Mouse (Mus musculus): ENCODE measurements around the gene Scd1. TPM values are rescaled to one million over a fixed set of nuclear protein-coding genes. Genes with fewer than 3 reads are reported as not detected.
A peak's percentile ranks its signal among the peaks of the same experiment; 100 is the strongest.

Scd1 gene
- total and polyA plus RNA-seq, 3 experiments = 225 to 314 (median 244) TPM

- Histone ChIP-seq H3K4me3 (replicated peaks in 1 of 3; ENCODE audit: low read depth in 2 of 3, low read length in 2 of 3, poor library complexity in 1 of 3) (no peak overlapping the region), H3K27ac (ENCODE audit: insufficient read depth, low read depth) (no peak overlapping the region), H3K9ac (ENCODE audit: insufficient read depth, low read depth) (no peak overlapping the region), H3K79me2 (replicated peaks; ENCODE audit: control insufficient read depth, extremely low read depth, insufficient read depth, poor library complexity, severe bottlenecking) (no peaks in the 10 kb centered on the region), H3K36me3 (replicated peaks in 1 of 2; ENCODE audit: control insufficient read depth in 1 of 2, insufficient read depth in 1 of 2, low read length in 1 of 2) (peaks cover 0 to 3% of the 10 kb centered on the region in 2 experiments), H3K4me2 (ENCODE audit: insufficient read depth, low read depth, poor library complexity, severe bottlenecking) (no peak overlapping the region), H3K4me1 (ENCODE audit: control insufficient read depth in 1 of 2, insufficient read depth in 2 of 2) (peaks cover 30 to 88% of the 10 kb centered on the region in 2 experiments), H3K27me3 (replicated peaks) (no peaks in the 10 kb centered on the region), H3K9me3 (replicated peaks; ENCODE audit: low read length) (peaks cover 5% of the 10 kb centered on the region)
- no peak for TF ChIP-seq NRF1 (IDR thresholded peaks at IDR 0.05; ENCODE audit: low read depth, low read length)
- no peak for TF ChIP-seq E2F4 (IDR thresholded peaks at IDR 0.05; ENCODE audit: insufficient replicate concordance, low read depth, low read length)
- TF ChIP-seq TCF12 (IDR thresholded peaks at IDR 0.05; ENCODE audit: low read depth, low read length) = no peak
- TF ChIP-seq ZNF384 (IDR thresholded peaks at IDR 0.05; ENCODE audit: low read depth, low read length) = no peak
- no peak for TF ChIP-seq CHD1 (IDR thresholded peaks at IDR 0.05; ENCODE audit: low read depth, low read length)
- in situ Hi-C loops (cut with MboI; ENCODE audit: low pct_ligation_motif_present, low pct_unique_long_range_greater_than_20kb, low sequenced_read_pairs) (no loop called here), dilution Hi-C loops (cut with MboI; ENCODE audit: extremely low pct_ligation_motif_present, extremely low pct_unique_long_range_greater_than_20kb, low sequenced_read_pairs) (no loop called here)
- DNase-seq (ENCODE audit: extremely low read depth) = no peak
Observed at GRCm38 (mm10) chr19:44380065-44380464, 27.6 kb downstream of the Scd1 start.

- no peak overlapping the region for H3K4me2 ChIP-seq (ENCODE audit: insufficient read depth, low read depth, poor library complexity, severe bottlenecking)
- in situ Hi-C loops (cut with MboI; ENCODE audit: low pct_ligation_motif_present, low pct_unique_long_range_greater_than_20kb, low sequenced_read_pairs) = loop anchor here (10.0 kb wide), 1 partner anchor 176 kb away; the partner anchor contains the start of genes Gm20538 and Ndufb8
Observed at GRCm38 (mm10) chr19:44379090-44379489, 28.6 kb downstream of the Scd1 start.

GRCm38 (mm10) chr19:44377629-44378375 lies 29.9 kb downstream of the Scd1 start:
- H3K79me2 ChIP-seq (replicated peaks; ENCODE audit: control insufficient read depth, extremely low read depth, insufficient read depth, poor library complexity, severe bottlenecking) = no peaks in the 10 kb centered on the region
- DNase-seq (ENCODE audit: extremely low read depth) = peak; percentile 60
- dilution Hi-C loops (cut with MboI; ENCODE audit: extremely low pct_ligation_motif_present, extremely low pct_unique_long_range_greater_than_20kb, low sequenced_read_pairs) = no loop called here
- peaks cover 5% of the 10 kb centered on the region for H3K9me3 ChIP-seq (replicated peaks; ENCODE audit: low read length)
- peak overlapping the region; percentile 85 for H3K9ac ChIP-seq (ENCODE audit: insufficient read depth, low read depth)
- peak overlapping the region in 1 of 3 experiments; percentile 16 for H3K4me3 ChIP-seq (replicated peaks in 1 of 3; ENCODE audit: low read depth in 2 of 3, low read length in 2 of 3, poor library complexity in 1 of 3)
- H3K4me1 ChIP-seq (ENCODE audit: control insufficient read depth in 1 of 2, insufficient read depth in 2 of 2) = peaks cover 29 to 85% of the 10 kb centered on the region in 2 experiments
- peaks cover 0 to 3% of the 10 kb centered on the region in 2 experiments for H3K36me3 ChIP-seq (replicated peaks in 1 of 2; ENCODE audit: control insufficient read depth in 1 of 2, insufficient read depth in 1 of 2, low read length in 1 of 2)
- no peaks in the 10 kb centered on the region for H3K27me3 ChIP-seq (replicated peaks)
- H3K4me2 ChIP-seq (ENCODE audit: insufficient read depth, low read depth, poor library complexity, severe bottlenecking) = peak overlapping the region; percentile 67
- peak overlapping the region; percentile 99 for H3K27ac ChIP-seq (ENCODE audit: insufficient read depth, low read depth)
- in situ Hi-C loops (cut with MboI; ENCODE audit: low pct_ligation_motif_present, low pct_unique_long_range_greater_than_20kb, low sequenced_read_pairs) = loop anchor here (10.0 kb wide), 1 partner anchor 177 kb away; the partner anchor contains the start of genes Gm20538 and Ndufb8
- TF ChIP-seq IRF4 (IDR thresholded peaks at IDR 0.05; ENCODE audit: low read depth, low read length) (no peak), CTCF (conservative IDR thresholded peaks at IDR 0.05 in 1 of 2, IDR thresholded peaks at IDR 0.05 in 1 of 2; ENCODE audit: low read depth in 2 of 2, low read length in 2 of 2) (no peak), UBTF (IDR thresholded peaks at IDR 0.05; ENCODE audit: low read depth, low read length) (no peak), CHD2 (IDR thresholded peaks at IDR 0.05; ENCODE audit: low read length) (peak; percentile 25; the same call in 1 of the 2 replicates), SIN3A (IDR thresholded peaks at IDR 0.05; ENCODE audit: low read length) (peak; percentile 12; the same call in 1 of the 2 replicates), POLR2A (IDR thresholded peaks at IDR 0.05; ENCODE audit: low read depth, low read length) (peak; percentile 63; the same call in 1 of the 2 replicates), ETS1 (conservative IDR thresholded peaks at IDR 0.05; ENCODE audit: low read depth, low read length) (no peak), TCF12 (IDR thresholded peaks at IDR 0.05; ENCODE audit: low read depth, low read length) (peak; percentile 76; the same call in 1 of the 2 replicates), CHD1 (IDR thresholded peaks at IDR 0.05; ENCODE audit: low read depth, low read length) (peak; percentile 18), MXI1 (IDR thresholded peaks at IDR 0.05; ENCODE audit: low read depth, low read length) (no peak), MAX (IDR thresholded peaks at IDR 0.05; ENCODE audit: low read length) (no peak), ZMIZ1 (IDR thresholded peaks at IDR 0.05; ENCODE audit: low read depth, low read length) (no peak), E2F4 (IDR thresholded peaks at IDR 0.05; ENCODE audit: insufficient replicate concordance, low read depth, low read length) (no peak), SMC3 (IDR thresholded peaks at IDR 0.05; ENCODE audit: low read depth, low read length) (0 out of 2 replicates have a peak, but pooled peaks have one; percentile 3), HCFC1 (IDR thresholded peaks at IDR 0.05; ENCODE audit: low read depth, low read length) (no peak; the same call in 1 of the 2 replicates), POLR2AphosphoS2 (IDR thresholded peaks at IDR 0.05; ENCODE audit: low read depth, low read length) (no peak), RCOR1 (conservative IDR thresholded peaks at IDR 0.05; ENCODE audit: low read depth, low read length) (no peak), USF1 (IDR thresholded peaks at IDR 0.05; ENCODE audit: low read depth, low read length) (no peak), ZNF384 (IDR thresholded peaks at IDR 0.05; ENCODE audit: low read depth, low read length) (no peak; the same call in none of the 2 replicates), TBP (conservative IDR thresholded peaks at IDR 0.05; ENCODE audit: low read depth, low read length) (no peak)

More at GRCm38 (mm10) chr19:44379090-44379489, 28.6 kb downstream of the Scd1 start:
- Histone ChIP-seq H3K9me3 (replicated peaks; ENCODE audit: low read length) (peaks cover 5% of the 10 kb centered on the region), H3K9ac (ENCODE audit: insufficient read depth, low read depth) (no peak overlapping the region), H3K79me2 (replicated peaks; ENCODE audit: control insufficient read depth, extremely low read depth, insufficient read depth, poor library complexity, severe bottlenecking) (no peaks in the 10 kb centered on the region), H3K4me1 (ENCODE audit: control insufficient read depth in 1 of 2, insufficient read depth in 2 of 2) (peaks cover 31 to 88% of the 10 kb centered on the region in 2 experiments), H3K36me3 (replicated peaks in 1 of 2; ENCODE audit: control insufficient read depth in 1 of 2, insufficient read depth in 1 of 2, low read length in 1 of 2) (peaks cover 0 to 3% of the 10 kb centered on the region in 2 experiments), H3K4me3 (replicated peaks in 1 of 3; ENCODE audit: low read depth in 2 of 3, low read length in 2 of 3, poor library complexity in 1 of 3) (no peak overlapping the region), H3K27ac (ENCODE audit: insufficient read depth, low read depth) (no peak overlapping the region), H3K27me3 (replicated peaks) (no peaks in the 10 kb centered on the region)
- TF ChIP-seq CTCF (conservative IDR thresholded peaks at IDR 0.05 in 1 of 2, IDR thresholded peaks at IDR 0.05 in 1 of 2; ENCODE audit: low read depth in 2 of 2, low read length in 2 of 2) (no peak), BHLHE40 (IDR thresholded peaks at IDR 0.05; ENCODE audit: low read depth, low read length) (peak; percentile 61), MAFK (IDR thresholded peaks at IDR 0.05; ENCODE audit: insufficient replicate concordance, low read length) (no peak), MYC (IDR thresholded peaks at IDR 0.05; ENCODE audit: low read depth, low read length) (0 out of 2 replicates have a peak, but pooled peaks have one; percentile 23), ZC3H11A (IDR thresholded peaks at IDR 0.05; ENCODE audit: low read depth, low read length) (no peak)
- dilution Hi-C loops (cut with MboI; ENCODE audit: extremely low pct_ligation_motif_present, extremely low pct_unique_long_range_greater_than_20kb, low sequenced_read_pairs) = no loop called here
- no peak for DNase-seq (ENCODE audit: extremely low read depth)
